Mouse (Mus musculus) kidney, postnatal 14 days (tissue): ENCODE results near the gene Qtrt1.
"Not testable (repeated sequence)": the region's sequence is repeated elsewhere in the genome, so short reads cannot be mapped to it uniquely, and the experiment has no call there.

Experiments
- DNase-seq: peaks from one replicate; pipeline ENCODE4 v3.0.0; 2022; ENCODE audit warnings: mixed read lengths

Qtrt1 gene

DNA sequence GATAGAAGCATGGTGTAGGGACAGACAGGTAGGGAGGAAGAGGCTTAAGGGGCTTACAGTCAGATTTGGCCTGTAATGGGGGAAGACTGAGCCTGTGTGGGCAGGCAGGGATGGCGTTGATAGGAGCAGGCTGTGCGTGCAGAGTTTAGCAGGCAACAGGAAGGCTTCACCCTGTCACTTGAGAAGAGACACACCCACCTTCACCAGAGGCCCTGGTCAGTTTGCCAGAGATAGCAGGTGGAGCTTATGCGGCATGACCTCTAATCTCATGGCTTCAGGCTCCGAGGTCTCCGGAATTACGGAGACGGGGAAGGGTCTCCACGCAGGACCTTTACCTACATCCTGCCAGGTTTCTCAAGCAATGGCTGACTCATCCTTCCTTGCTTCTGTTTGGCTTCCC lies 40.2 kb downstream of the Qtrt1 start:
- no peak for DNase-seq

DNA sequence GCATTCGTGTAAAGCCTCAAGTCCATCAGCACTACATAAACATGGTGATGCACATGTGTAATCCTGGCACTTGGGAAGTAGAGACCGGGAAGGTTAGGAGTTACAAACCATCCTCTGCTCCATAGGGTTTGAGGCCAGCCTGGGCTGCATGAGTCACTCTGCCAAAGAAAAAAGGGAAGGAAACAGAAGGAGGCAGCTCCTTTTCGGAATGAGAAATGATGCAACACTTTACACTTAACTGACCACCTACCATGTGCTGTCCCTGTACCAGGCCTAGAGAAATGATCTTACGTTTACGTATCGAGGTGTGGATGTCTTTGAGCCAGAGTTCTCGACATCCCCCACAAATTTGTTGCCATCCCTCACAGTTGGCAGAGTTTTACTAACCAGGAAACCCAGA lies 41.4 kb downstream of the Qtrt1 start:
- no peak for DNase-seq

DNA sequence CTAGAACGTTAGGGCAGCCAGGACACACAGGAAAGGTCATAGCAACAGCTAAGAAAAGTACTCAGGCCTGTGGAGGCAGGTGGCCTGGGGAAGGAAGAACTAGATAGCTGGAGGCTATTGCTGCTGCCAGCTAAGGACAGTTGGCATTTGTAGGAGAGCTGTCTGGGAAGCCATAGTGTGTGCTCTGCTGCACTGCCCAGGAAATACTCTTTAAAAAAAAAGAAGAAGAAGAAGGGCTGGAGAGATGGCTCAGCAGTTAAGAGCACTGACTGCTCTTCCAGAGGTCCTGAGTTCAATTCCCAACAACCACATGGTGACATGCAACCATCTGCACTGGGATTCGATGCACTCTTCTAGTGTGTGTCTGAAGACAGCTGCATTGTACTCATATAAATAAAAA lies 41.8 kb downstream of the Qtrt1 start:
- no peak for DNase-seq

DNA sequence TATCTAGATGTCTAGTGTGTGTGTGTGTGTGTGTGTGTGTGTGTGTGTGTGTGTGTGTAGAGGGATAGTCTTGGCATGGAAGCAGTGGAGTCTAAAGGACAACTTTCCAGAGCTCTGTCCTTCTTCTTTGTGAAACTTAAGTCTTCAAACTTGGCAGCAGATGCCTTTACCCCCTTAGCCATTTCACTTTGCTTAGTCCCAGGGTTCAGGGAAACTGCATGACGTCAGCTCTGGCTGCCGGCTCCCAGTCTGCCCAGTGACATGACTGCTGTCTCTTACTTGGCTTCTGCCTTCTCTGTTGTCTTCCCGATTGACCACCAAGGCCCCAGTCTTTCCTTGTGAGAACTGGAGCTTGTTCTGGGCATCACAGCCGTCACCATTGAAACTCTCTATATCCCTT lies 42.9 kb downstream of the Qtrt1 start:
- no peak for DNase-seq

DNA sequence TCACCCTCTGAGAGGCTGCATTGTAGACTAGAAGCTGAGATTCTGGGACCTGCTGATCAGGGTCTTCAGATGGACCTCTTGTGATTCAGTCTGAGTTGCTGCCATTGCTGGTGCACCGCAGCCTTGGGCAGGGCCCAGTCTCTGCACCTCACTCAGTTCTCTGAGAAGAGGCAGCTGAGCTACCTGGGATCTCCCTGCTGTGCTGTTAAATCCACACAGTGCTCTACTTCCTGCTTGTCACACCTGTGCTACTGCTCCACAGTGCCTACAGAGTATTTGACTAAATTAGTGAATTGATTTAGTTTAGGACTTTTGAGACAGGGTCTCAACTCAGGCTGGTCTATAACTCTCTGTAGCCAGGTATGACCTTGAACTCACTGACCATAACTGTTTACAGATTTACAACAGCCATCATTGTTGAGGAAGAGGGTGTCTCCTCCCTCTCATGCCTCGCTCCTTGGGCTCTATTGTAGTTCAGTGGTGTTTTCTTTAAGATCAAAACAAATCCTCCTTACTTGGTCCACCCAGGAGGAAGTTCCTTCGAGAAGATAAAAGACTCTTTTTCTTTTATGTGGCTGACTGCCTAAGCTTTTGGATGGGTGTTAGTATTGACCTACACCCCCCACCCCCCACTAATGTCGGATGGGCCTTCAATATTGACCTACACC lies 43.6 kb downstream of the Qtrt1 start:
- no peak for DNase-seq

DNA sequence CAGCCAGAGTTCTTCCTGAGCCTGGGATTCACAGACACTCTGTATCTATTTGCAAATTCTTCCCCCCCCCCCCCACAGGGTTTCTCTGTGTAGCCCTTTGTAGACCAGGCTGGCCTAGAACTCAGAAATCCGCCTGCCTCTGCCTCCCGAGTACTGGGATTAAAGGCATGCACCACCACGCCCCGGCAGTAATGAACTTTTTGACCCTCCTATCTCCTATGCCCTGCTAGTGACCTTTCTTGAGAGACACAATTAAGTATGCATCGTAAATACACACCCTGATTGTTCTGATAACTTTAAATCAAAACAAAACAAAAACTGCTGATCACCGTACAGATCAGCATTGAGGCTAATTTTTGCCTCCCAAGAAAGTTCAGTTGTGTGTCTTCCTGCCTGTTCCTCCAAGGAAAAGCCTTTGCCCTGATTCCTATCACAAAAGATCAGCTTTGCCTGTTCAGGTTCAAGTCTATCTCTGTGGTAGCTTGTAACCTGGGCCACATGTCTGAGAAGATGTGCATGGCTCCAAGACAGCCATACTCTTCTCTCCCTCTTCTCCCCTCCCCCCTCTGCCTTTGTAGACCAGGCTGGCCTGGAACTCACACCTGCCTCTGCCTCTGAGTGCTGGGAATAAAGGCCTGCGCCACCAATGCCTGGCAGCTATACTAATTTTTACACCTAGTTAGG lies 44.8 kb downstream of the Qtrt1 start:
- no peak for DNase-seq

DNA sequence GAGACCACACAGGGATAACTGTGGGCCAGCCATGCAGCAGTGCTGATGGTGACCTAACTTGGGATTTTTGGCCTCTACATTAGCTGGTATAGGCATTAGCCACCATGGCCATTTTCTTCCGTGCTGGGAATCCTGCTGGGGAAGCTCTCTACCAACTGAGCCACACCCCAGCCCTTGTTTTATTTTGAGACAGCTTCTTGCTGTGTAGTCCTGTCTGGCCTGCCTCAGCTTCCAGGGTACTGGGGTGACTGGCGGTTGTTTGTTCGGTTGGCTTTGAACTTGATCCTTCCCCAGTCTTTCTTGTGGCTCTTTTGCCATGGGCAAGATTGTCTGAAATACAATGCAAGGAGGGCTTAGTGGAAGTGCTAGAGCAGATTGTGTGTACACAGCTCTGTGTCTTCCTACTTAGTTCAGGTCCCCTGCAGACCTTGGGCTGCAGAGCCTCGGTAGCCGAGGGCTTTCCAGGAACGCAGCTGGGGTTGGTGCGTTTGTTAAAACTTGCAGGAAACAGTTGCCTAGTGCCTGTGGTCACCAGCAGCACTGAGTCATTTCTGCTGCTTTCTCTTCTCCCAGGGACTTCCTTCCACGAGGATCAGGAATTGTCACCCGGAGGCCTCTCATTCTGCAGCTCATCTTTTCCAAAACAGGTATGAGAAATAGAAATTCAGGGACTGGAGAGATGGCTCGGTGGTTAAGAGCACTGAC lies 45.4 kb downstream of the Qtrt1 start:
- DNase-seq, result no peak

DNA sequence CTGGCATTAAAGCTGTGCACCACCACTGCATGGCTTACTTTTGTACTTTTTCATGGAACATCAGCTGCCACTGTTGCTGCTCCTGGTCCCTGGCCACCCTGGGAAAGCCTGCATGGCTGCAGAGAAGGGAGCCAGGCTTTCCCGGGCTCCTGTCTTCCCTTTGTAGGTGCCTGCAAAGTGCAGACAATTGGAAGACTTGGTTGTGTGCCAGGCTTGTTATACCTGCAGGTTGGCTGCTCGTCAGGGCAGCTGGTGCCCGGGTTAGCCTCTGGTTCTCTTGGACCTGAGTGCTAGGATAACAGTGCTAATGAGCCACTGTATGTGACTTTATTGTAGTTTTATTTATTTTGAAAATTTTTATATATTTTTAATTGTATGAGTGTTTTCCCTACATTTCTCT lies 47.2 kb downstream of the Qtrt1 start:
- no peak for DNase-seq

DNA sequence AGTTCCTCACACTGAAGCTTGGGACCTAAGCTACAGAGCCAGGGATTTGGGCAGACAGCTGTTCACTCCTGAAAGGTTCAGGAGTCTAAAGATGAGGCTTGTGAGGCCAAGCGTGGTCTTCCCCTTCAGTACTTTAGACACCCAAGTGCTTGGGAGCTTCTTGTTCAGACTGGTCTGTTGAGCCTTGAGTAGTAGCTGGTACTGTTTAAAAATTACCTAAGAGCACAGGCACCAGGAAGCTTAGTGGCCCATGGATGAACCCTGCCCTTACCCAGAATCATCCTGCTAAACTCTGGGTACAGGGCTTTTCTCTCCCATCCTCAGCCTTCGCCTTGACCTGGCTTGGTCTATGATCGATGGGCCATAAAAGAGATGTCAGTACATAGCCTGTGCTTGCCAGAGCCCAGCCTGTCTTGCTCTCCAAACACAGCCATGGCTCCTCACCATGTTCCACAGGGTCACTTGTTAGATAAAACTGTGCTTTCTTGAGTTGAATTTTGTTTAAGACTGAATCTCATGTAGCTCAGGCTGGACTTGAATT lies 48.8 kb downstream of the Qtrt1 start:
- peak; percentile 56 for DNase-seq

DNA sequence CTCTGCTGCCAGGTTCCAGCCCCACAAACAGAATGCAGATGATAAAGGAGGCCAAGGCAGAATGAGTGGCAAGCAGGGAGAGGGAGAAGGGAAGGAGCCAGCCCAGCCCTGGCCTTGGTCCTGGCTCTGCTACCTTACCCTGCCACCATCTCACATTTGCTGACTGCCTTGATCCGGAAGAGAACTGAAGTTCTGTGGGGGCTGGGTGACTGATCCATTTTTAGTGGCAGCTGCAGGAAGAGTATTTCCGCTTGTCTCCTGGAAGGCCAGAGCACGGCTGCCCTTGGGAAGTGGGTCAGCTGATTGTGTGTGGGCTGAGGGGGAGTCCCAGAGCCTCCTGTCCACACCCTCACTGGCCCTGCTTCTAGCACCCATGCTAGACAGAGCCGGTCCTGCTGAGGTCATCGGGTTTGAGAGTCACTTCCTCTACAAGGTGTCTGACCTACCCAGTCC lies 51.5 kb downstream of the Qtrt1 start:
- peak; percentile 80 for DNase-seq

DNA sequence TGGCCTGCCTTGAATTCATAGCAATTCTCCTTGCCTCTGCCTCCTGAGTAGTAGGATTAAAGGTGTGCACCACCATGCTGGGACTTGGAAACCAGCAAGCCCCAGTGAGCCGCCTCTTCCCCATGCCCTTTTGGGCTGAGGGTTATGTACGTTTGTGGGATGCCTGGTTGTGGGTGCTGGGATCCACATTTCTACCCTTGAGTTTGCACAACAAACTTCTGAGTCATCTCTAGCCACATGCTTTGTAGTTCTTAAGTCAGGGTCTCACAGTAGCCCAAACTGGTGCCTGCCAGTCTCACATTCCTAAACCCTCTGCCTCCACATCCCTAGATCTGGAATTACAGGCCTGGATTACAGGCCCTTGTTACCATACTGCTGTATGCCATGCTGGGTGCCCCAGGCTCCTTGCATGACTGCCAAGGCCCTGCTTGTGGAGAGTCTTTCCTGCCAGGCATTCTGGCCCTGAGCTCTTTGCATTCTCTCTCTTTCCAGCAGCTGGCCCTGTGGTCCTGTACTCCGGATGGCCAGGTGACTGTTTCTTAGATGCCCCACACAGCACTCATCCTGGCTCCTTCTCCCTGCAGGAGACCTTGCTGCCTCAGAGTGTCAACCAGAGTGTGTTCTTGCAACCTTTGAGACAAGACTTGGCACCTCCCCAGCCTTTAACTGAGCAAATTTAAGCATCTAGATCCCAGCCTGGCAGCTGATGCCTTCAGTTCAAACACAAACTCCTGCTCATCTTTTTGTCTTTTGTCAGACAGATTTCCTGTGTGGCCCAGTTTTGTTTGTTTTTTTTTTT lies 52.3 kb downstream of the Qtrt1 start:
- no peak for DNase-seq

DNA sequence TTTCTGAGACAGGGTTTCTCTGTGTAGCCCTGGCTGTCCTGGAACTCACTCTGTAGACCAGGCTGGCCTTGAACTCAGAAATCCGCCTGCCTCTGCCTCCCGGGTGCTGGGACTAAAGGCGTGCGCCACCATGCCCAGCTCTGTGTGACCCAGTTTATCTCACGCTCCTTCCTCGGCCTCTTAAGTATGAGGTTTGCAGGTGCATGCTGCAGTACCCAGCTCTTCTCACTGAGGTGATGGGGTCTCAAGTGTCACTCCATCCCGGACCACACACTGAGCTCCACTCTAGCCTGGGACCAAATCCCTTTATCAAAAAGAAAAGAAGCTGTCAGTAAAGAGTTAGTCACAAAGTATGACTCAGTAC lies 52.9 kb downstream of the Qtrt1 start:
- not testable (repeated sequence) for DNase-seq

DNA sequence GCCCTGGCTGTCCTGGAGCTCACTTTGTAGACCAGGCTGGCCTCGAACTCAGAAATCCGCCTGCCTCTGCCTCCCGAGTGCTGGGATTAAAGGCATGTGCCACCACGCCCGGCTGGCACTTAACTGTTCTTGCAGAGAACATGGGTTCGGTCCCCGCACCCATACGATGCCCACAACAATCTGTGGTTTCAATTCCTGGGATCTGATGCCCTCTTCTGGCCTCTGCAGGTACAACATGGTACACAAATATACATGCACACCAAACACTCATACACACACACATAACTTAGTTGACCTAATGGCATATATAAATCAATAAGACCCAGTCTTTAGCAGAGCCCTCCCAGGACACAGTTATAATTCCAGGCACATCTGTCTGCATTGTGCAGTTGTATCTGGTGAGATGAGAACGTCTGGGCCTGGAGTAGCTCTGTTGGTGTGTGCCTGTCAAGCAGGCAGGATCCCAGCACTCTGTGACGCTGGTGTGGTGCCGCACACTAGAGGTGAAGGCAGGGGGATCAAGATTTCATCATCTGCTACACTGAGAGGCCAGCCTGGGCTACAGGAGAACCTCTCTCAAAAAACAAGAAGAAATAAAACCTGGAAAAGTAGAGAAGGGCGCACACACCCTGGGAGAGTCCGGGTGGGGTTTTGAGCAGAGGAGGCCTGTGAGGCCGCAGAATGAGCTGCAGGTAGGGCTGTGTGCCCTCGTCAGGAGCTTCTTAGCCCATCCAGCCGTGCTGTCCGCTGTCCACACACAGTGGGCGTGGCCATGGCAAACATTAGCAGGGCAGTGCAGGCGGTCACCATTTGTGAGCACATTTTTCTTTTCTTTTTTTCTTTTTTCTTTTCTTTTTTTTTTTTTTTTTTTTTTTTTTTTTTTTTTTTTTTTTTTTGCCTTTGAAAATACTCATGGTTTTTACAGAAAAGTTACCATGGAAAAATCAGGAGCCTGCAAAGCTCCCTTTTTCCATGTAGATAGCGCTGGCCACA lies 57.7 kb downstream of the Qtrt1 start:
- DNase-seq, result peak; percentile 69
